Comparison of ENCODE assay signal across 8 mouse cellular contexts in genomic region chr4:120404247-120404646, GRCm38 (mm10). TPM values are rescaled to one million over a fixed set of nuclear protein-coding genes. Genes with fewer than 3 reads are reported as not detected.
DNase-seq lines count a peak whose midpoint lies in the region; ATAC-seq and TF ChIP-seq lines count a peak whose summit lies in the region.

No protein-coding gene starts in this region.

- H3K9me3 ChIP-seq in liver, embryonic 12.5 days (replicated peaks) = no peaks in the 10 kb centered on the region
- no peaks in the 10 kb centered on the region for H3K9me3 ChIP-seq in forebrain, embryonic 15.5 days

- H3K4me1 ChIP-seq in liver, embryonic 12.5 days = peaks cover 63% of the 10 kb centered on the region
- H3K4me1 ChIP-seq in forebrain, embryonic 15.5 days = peaks cover 30% of the 10 kb centered on the region

- H3K27ac ChIP-seq in liver, embryonic 12.5 days = no peak overlapping the region
- H3K27ac ChIP-seq in forebrain, embryonic 15.5 days (replicated peaks) = no peak overlapping the region

- H3K4me2 ChIP-seq in liver, embryonic 12.5 days = peak overlapping the region; percentile 87
- no peak overlapping the region; the same call in 1 of the 2 replicates for H3K4me2 ChIP-seq in forebrain, embryonic 15.5 days (replicated peaks)
- peak overlapping the region; percentile 67 for H3K4me2 ChIP-seq in myocyte (ENCODE audit: low read depth)

- peak overlapping the region; percentile 98; the same call in 1 of the 2 replicates for H3K9ac ChIP-seq in liver, embryonic 12.5 days
- peak overlapping the region; percentile 99; the same call in 1 of the 2 replicates for H3K9ac ChIP-seq in forebrain, embryonic 15.5 days (replicated peaks)

- peak; percentile 70 for DNase-seq in heart, adult 11 months
- DNase-seq in heart, adult 9 months (ENCODE audit: low spot score in 2 of 2) = no peak
- DNase-seq in liver = no peak
- no peak for DNase-seq in layer of hippocampus, adult 11-12 months (ENCODE audit: low spot score)

- ATAC-seq in liver, embryonic 12.5 days = no peak
- ATAC-seq in forebrain, embryonic 15.5 days (replicated peaks) = no peak
- ATAC-seq in frontal cortex, adult (ENCODE audit: low TSS enrichment) = no peak

- TF ChIP-seq POLR2A in myocyte (IDR thresholded peaks at IDR 0.05; ENCODE audit: insufficient read length, low read depth) = no peak

- H3K4me3 ChIP-seq in liver, embryonic 12.5 days = peak overlapping the region; percentile 98; the same call in 1 of the 2 replicates
- peak overlapping the region; percentile 98 for H3K4me3 ChIP-seq in forebrain, embryonic 15.5 days
- H3K4me3 ChIP-seq in myocyte = peak overlapping the region; percentile 31

- H3K79me2 ChIP-seq in myocyte (ENCODE audit: control insufficient read depth, insufficient read depth) = peaks cover 5% of the 10 kb centered on the region

- H3ac ChIP-seq in myocyte (ENCODE audit: control insufficient read depth, insufficient read length) = no peak overlapping the region

- H3K36me3 ChIP-seq in liver, embryonic 12.5 days = no peaks in the 10 kb centered on the region
- no peaks in the 10 kb centered on the region for H3K36me3 ChIP-seq in forebrain, embryonic 15.5 days
- no peaks in the 10 kb centered on the region for H3K36me3 ChIP-seq in myocyte (ENCODE audit: control insufficient read depth, insufficient read depth)

- peaks cover 8% of the 10 kb centered on the region for H3K27me3 ChIP-seq in liver, embryonic 12.5 days (replicated peaks)
- H3K27me3 ChIP-seq in forebrain, embryonic 15.5 days = no peaks in the 10 kb centered on the region
- H3K27me3 ChIP-seq in myocyte (ENCODE audit: control insufficient read depth, insufficient read depth, insufficient read length) = no peaks in the 10 kb centered on the region

TF ChIP-seq in myocyte, 11 proteins besides CTCF, POLR2A, EP300 and RAD21:
- TF ChIP-seq REST (IDR thresholded peaks at IDR 0.05; ENCODE audit: insufficient read depth, insufficient read length) (no peak), MYOG (IDR thresholded peaks at IDR 0.05; ENCODE audit: control insufficient read depth in 1 of 3, insufficient read depth in 1 of 3, insufficient read length in 2 of 3, low read depth in 2 of 3) (no peak), MAX (IDR thresholded peaks at IDR 0.05; ENCODE audit: low read depth) (no peak), MYOD1 (IDR thresholded peaks at IDR 0.05; ENCODE audit: control insufficient read depth in 1 of 3, insufficient read length in 2 of 3, low read depth in 2 of 3) (no peak)
TF ChIP-seq in myocyte: peak in this region for 0.

RNA-seq across cellular contexts. Expression of gene Scmh1, which starts 0.8 kb away (rescaled TPM):
- 20.0 and 21.4 TPM in 2 replicates for polyA plus RNA-seq in liver, embryonic 12.5 days (2016; fragmentation: Nextera tagmentation; extraction: Ambion mirVana)
- 65.8 and 72.4 TPM in 2 replicates for polyA plus RNA-seq in forebrain, embryonic 15.5 days (2015; fragmentation: Nextera tagmentation; extraction: Ambion mirVana)
- polyA plus RNA-seq in myocyte (2012; fragmentation: generic; extraction: Trizol) = 27.4 TPM

Comparison
In these comparisons a context has a peak if more than half of its experiments do, and no peak if none do; other contexts are left out.
1. H3K4me3 ChIP-seq: peak in every context shown above with its lines; median percentile 98 in liver, embryonic 12.5 days; 98 in forebrain, embryonic 15.5 days; 31 in myocyte.